Mouse (Mus musculus): ENCODE measurements around the gene Atf6b. TPM values are rescaled to one million over a fixed set of nuclear protein-coding genes. Genes with fewer than 3 reads are reported as not detected.

The Atf6b gene
- polyA plus RNA-seq, 1 experiment = not detected

- H3K4me1 ChIP-seq (ENCODE audit: control insufficient read depth, insufficient read depth, low read length) = peaks cover 27% of the 10 kb centered on the region
- H3K4me3 ChIP-seq (ENCODE audit: insufficient read depth, low read depth, low read length) = no peak overlapping the region
- TF ChIP-seq CTCF (IDR thresholded peaks at IDR 0.05; ENCODE audit: insufficient read depth, low read depth, low read length) (no peak), POLR2A (IDR thresholded peaks at IDR 0.05; ENCODE audit: insufficient read depth, low read depth, low read length) (no peak)
- WGBS = 75% methylated on average over 28 of the region's 28 CpGs
- no peak overlapping the region for H3K27ac ChIP-seq (ENCODE audit: insufficient read depth, low read depth, low read length)
Observed at GRCm38 (mm10) chr17:34685120-34686110, 38.5 kb downstream of the Atf6b start.

- Histone ChIP-seq H3K27ac (ENCODE audit: insufficient read depth, low read depth, low read length) (no peak overlapping the region), H3K4me3 (ENCODE audit: insufficient read depth, low read depth, low read length) (no peak overlapping the region), H3K4me1 (ENCODE audit: control insufficient read depth, insufficient read depth, low read length) (peaks cover 18% of the 10 kb centered on the region)
- no peak for TF ChIP-seq POLR2A (IDR thresholded peaks at IDR 0.05; ENCODE audit: insufficient read depth, low read depth, low read length)
- WGBS = 94% methylated on average over 7 of the region's 7 CpGs
Observed at GRCm38 (mm10) chr17:34688889-34689288, 41.9 kb downstream of the Atf6b start.

GRCm38 (mm10) chr17:34690458-34690857 is 43.5 kb downstream of the Atf6b start:
- H3K27ac ChIP-seq (ENCODE audit: insufficient read depth, low read depth, low read length) = no peak overlapping the region
- no peak for TF ChIP-seq POLR2A (IDR thresholded peaks at IDR 0.05; ENCODE audit: insufficient read depth, low read depth, low read length)
- no peak for TF ChIP-seq CTCF (IDR thresholded peaks at IDR 0.05; ENCODE audit: insufficient read depth, low read depth, low read length)
- no peak overlapping the region for H3K4me3 ChIP-seq (ENCODE audit: insufficient read depth, low read depth, low read length)
- peaks cover 4% of the 10 kb centered on the region; the same call in 1 of the 2 replicates for H3K4me1 ChIP-seq (ENCODE audit: control insufficient read depth, insufficient read depth, low read length)
- WGBS = 51% methylated on average over 4 of the region's 4 CpGs

- WGBS = 52% methylated on average over 7 of the region's 7 CpGs
- no peak overlapping the region for H3K27ac ChIP-seq (ENCODE audit: insufficient read depth, low read depth, low read length)
- H3K4me3 ChIP-seq (ENCODE audit: insufficient read depth, low read depth, low read length) = no peak overlapping the region
- H3K4me1 ChIP-seq (ENCODE audit: control insufficient read depth, insufficient read depth, low read length) = no peaks in the 10 kb centered on the region
- TF ChIP-seq POLR2A (IDR thresholded peaks at IDR 0.05; ENCODE audit: insufficient read depth, low read depth, low read length) (no peak), CTCF (IDR thresholded peaks at IDR 0.05; ENCODE audit: insufficient read depth, low read depth, low read length) (no peak)
Observed at GRCm38 (mm10) chr17:34692906-34693305, 46.0 kb downstream of the Atf6b start.

- TF ChIP-seq POLR2A (IDR thresholded peaks at IDR 0.05; ENCODE audit: insufficient read depth, low read depth, low read length) = no peak
- no peak for TF ChIP-seq CTCF (IDR thresholded peaks at IDR 0.05; ENCODE audit: insufficient read depth, low read depth, low read length)
- H3K27ac ChIP-seq (ENCODE audit: insufficient read depth, low read depth, low read length) = no peak overlapping the region
Observed at GRCm38 (mm10) chr17:34699575-34700408, 52.8 kb downstream of the Atf6b start.

GRCm38 (mm10) chr17:34700671-34701071 is 53.7 kb downstream of the Atf6b start:
- Histone ChIP-seq H3K4me1 (ENCODE audit: control insufficient read depth, insufficient read depth, low read length) (peaks cover 5% of the 10 kb centered on the region), H3K27ac (ENCODE audit: insufficient read depth, low read depth, low read length) (no peak overlapping the region), H3K4me3 (ENCODE audit: insufficient read depth, low read depth, low read length) (no peak overlapping the region)
- TF ChIP-seq CTCF (IDR thresholded peaks at IDR 0.05; ENCODE audit: insufficient read depth, low read depth, low read length) = no peak
- no peak for TF ChIP-seq POLR2A (IDR thresholded peaks at IDR 0.05; ENCODE audit: insufficient read depth, low read depth, low read length)
- WGBS = 79% methylated on average over 2 of the region's 2 CpGs

More at GRCm38 (mm10) chr17:34699575-34700408, 52.8 kb downstream of the Atf6b start:
- no peak overlapping the region for H3K4me3 ChIP-seq (ENCODE audit: insufficient read depth, low read depth, low read length)
- 45% methylated on average over 14 of the region's 14 CpGs for WGBS
- H3K4me1 ChIP-seq (ENCODE audit: control insufficient read depth, insufficient read depth, low read length) = peaks cover 5% of the 10 kb centered on the region

Other genes with a start within 250 kb of the Atf6b start
- gene BC051142, start 248.3 kb upstream of the Atf6b start, polyA plus RNA-seq (2012; ENCODE audit: insufficient read depth, insufficient read length, low replicate concordance, missing spikeins) = not detected in 2 replicates
- not detected in 2 replicates for gene Btnl4, start 169.8 kb upstream of the Atf6b start, polyA plus RNA-seq (2012; ENCODE audit: insufficient read depth, insufficient read length, low replicate concordance, missing spikeins)
- not detected in 2 replicates for gene Btnl6, start 129.8 kb upstream of the Atf6b start, polyA plus RNA-seq (2012; ENCODE audit: insufficient read depth, insufficient read length, low replicate concordance, missing spikeins)
- gene Notch4, start 82.9 kb upstream of the Atf6b start, polyA plus RNA-seq (2012; ENCODE audit: insufficient read depth, insufficient read length, low replicate concordance, missing spikeins) = not detected in 2 replicates
- not detected in 2 replicates for gene Gpsm3, start 57.3 kb upstream of the Atf6b start, polyA plus RNA-seq (2012; ENCODE audit: insufficient read depth, insufficient read length, low replicate concordance, missing spikeins)
- gene Pbx2, start 55.9 kb upstream of the Atf6b start, polyA plus RNA-seq (2012; ENCODE audit: insufficient read depth, insufficient read length, low replicate concordance, missing spikeins) = not detected in 2 replicates
- gene Ager, start 49.3 kb upstream of the Atf6b start, polyA plus RNA-seq (2012; ENCODE audit: insufficient read depth, insufficient read length, low replicate concordance, missing spikeins) = not detected in 2 replicates
- not detected in 2 replicates for gene Rnf5, start 43.5 kb upstream of the Atf6b start, polyA plus RNA-seq (2012; ENCODE audit: insufficient read depth, insufficient read length, low replicate concordance, missing spikeins)
- gene Agpat1, start 42.9 kb upstream of the Atf6b start, polyA plus RNA-seq (2012; ENCODE audit: insufficient read depth, insufficient read length, low replicate concordance, missing spikeins) = 342 TPM in 1 of 2 replicates, not detected in the other
- not detected in 2 replicates for gene Egfl8, start 31.2 kb upstream of the Atf6b start, polyA plus RNA-seq (2012; ENCODE audit: insufficient read depth, insufficient read length, low replicate concordance, missing spikeins)
- not detected in 2 replicates for gene Ppt2, start 18.6 kb upstream of the Atf6b start, polyA plus RNA-seq (2012; ENCODE audit: insufficient read depth, insufficient read length, low replicate concordance, missing spikeins)
- gene Prrt1, start 17.6 kb upstream of the Atf6b start, polyA plus RNA-seq (2012; ENCODE audit: insufficient read depth, insufficient read length, low replicate concordance, missing spikeins) = not detected in 2 replicates
- not detected in 2 replicates for gene Fkbpl, start 2.4 kb upstream of the Atf6b start, polyA plus RNA-seq (2012; ENCODE audit: insufficient read depth, insufficient read length, low replicate concordance, missing spikeins)
- not detected in 2 replicates for gene Tnxb, start 23.4 kb downstream of the Atf6b start, polyA plus RNA-seq (2012; ENCODE audit: insufficient read depth, insufficient read length, low replicate concordance, missing spikeins)
- gene C4b, start 96.7 kb downstream of the Atf6b start, polyA plus RNA-seq (2012; ENCODE audit: insufficient read depth, insufficient read length, low replicate concordance, missing spikeins) = not detected in 2 replicates
- not detected in 2 replicates for gene Cyp21a1, start 157.4 kb downstream of the Atf6b start, polyA plus RNA-seq (2012; ENCODE audit: insufficient read depth, insufficient read length, low replicate concordance, missing spikeins)
- not detected in 2 replicates for gene Stk19, start 189.8 kb downstream of the Atf6b start, polyA plus RNA-seq (2012; ENCODE audit: insufficient read depth, insufficient read length, low replicate concordance, missing spikeins)
- gene Dxo, start 189.9 kb downstream of the Atf6b start, polyA plus RNA-seq (2012; ENCODE audit: insufficient read depth, insufficient read length, low replicate concordance, missing spikeins) = not detected in 2 replicates
- not detected in 2 replicates for gene Skiv2l, start 203.1 kb downstream of the Atf6b start, polyA plus RNA-seq (2012; ENCODE audit: insufficient read depth, insufficient read length, low replicate concordance, missing spikeins)
- gene Nelfe, start 203.2 kb downstream of the Atf6b start, polyA plus RNA-seq (2012; ENCODE audit: insufficient read depth, insufficient read length, low replicate concordance, missing spikeins) = not detected in 2 replicates
- not detected in 2 replicates for gene Cfb, start 215.4 kb downstream of the Atf6b start, polyA plus RNA-seq (2012; ENCODE audit: insufficient read depth, insufficient read length, low replicate concordance, missing spikeins)
- gene Zbtb12, start 232.3 kb downstream of the Atf6b start, polyA plus RNA-seq (2012; ENCODE audit: insufficient read depth, insufficient read length, low replicate concordance, missing spikeins) = not detected in 2 replicates
- gene Gm20547, start 234.9 kb downstream of the Atf6b start, polyA plus RNA-seq (2012; ENCODE audit: insufficient read depth, insufficient read length, low replicate concordance, missing spikeins) = not detected in 2 replicates

Data from olfactory bulb, adult 2 months (tissue).